Mouse (Mus musculus) thymus, postnatal 0 days (tissue): ENCODE measurements around the gene Ctnnal1. TPM values are rescaled to one million over a fixed set of nuclear protein-coding genes. Genes with fewer than 3 reads are reported as not detected.

ENCODE experiments used
- DNase-seq: peaks from one replicate; pipeline ENCODE4 v3.0.0-alpha.2; 2015; ENCODE audit warnings: low spot score
- microRNA counts: library from miRNA; unstranded; fragments of <30 nt; microRNA quantifications from one replicate; lab custom pipeline; 2015
- microRNA-seq: library from miRNA; unstranded; fragments of <30 nt; microRNA quantifications from one replicate; pipeline ENCODE4, GENCODE M21; 2016; ENCODE audit warnings: borderline number of aligned reads
- polyA plus RNA-seq: library from polyadenylated mRNA; unstranded; fragments of >200 nt; fragmentation: Nextera tagmentation; extraction: Ambion mirVana; gene quantifications from 2 replicates; pipeline ENCODE4 v1.2.1, GENCODE M21; 2015

The Ctnnal1 gene
- polyA plus RNA-seq, 1 experiment from 2014 or later, result 5.4 TPM

GRCm38 (mm10) chr4:56809050-56809449 is 55.9 kb downstream of the Ctnnal1 start:
- no peak for DNase-seq

GRCm38 (mm10) chr4:56802669-56803150 is 62.3 kb downstream of the Ctnnal1 start:
- no peak for DNase-seq

- DNase-seq, result peak; percentile 93
These were observed 62.9 kb downstream of the Ctnnal1 start, which contains the start of the genes Elp1 and Fam206a for GRCm38 (mm10) chr4:56801907-56802668. Gene Elp1, minus strand, starts transcription at chr4:56802331. Gene Fam206a, plus strand, starts transcription at chr4:56802345.

GRCm38 (mm10) chr4:56791373-56791772 is 73.6 kb downstream of the Ctnnal1 start:
- DNase-seq, result peak; percentile 14

GRCm38 (mm10) chr4:56771065-56771464 is 93.9 kb downstream of the Ctnnal1 start:
- no peak for DNase-seq

- no peak for DNase-seq
These were observed 96.1 kb downstream of the Ctnnal1 start for GRCm38 (mm10) chr4:56768913-56769312.

GRCm38 (mm10) chr4:56767861-56768284 is 97.1 kb downstream of the Ctnnal1 start:
- DNase-seq, result no peak

MicroRNAs encoded within 50 kb of the gene (microRNA counts, 519-probe panel; counts per million panel counts)
- microRNA mmu-miR-32 (lab: Ali Mortazavi, UCI), result 5,717 counts per million, percentile 88 among the panel's probes with 10 or more counts

Small RNA genes lying within 50 kb of the gene (microRNA-seq; reads per million reads assigned to microRNA genes)
- gene Mir32, result 656 reads per million, percentile 67 among the genes with 10 or more reads in this experiment

Other genes with a start within 250 kb of the Ctnnal1 start
- not detected in 2 replicates for gene Gm26657, start 125.1 kb downstream of the Ctnnal1 start, polyA plus RNA-seq
- not detected in 2 replicates for gene Actl7b, start 123.7 kb downstream of the Ctnnal1 start, polyA plus RNA-seq
- not detected in 2 replicates for gene Actl7a, start 121.8 kb downstream of the Ctnnal1 start, polyA plus RNA-seq
- 22.7 and 24.3 TPM in 2 replicates for gene Elp1, start 62.9 kb downstream of the Ctnnal1 start, polyA plus RNA-seq
- gene Fam206a, start 62.8 kb downstream of the Ctnnal1 start, polyA plus RNA-seq, result 9.7 and 12.2 TPM in 2 replicates
- 4.0 and 6.0 TPM in 2 replicates for gene Tmem245, start 82.2 kb upstream of the Ctnnal1 start, polyA plus RNA-seq
- 0.04 TPM in 1 of 2 replicates, not detected in the other for gene Frrs1l, start 125.2 kb upstream of the Ctnnal1 start, polyA plus RNA-seq